Mouse (Mus musculus): ENCODE measurements around the gene Rassf6. TPM values are rescaled to one million over a fixed set of nuclear protein-coding genes. Genes with fewer than 3 reads are reported as not detected.

Rassf6 gene
- total and polyA plus RNA-seq, 3 experiments = 2.8 to 3.4 TPM; not detected in 1

DNA sequence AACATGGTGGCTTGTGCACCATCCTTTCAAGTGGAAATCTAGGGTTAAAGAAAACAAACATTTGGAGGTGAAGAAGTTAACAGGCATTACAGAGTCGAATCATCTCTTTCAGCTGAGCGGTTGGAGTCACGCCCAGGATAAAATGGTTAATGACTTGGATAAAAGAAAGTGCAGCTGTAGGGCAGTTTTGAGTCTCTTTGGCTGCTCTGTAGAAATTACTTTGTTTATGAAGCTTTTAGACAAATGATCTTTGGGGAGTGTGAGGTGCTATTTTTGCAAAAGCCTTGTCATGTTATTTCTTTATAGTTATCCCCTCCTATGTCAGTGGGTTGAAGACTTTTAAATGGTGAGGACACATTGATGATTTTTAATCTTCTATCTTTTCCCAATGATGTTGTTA lies 69.2 kb downstream of the Rassf6 start:
- DNase-seq = no peak

DNA sequence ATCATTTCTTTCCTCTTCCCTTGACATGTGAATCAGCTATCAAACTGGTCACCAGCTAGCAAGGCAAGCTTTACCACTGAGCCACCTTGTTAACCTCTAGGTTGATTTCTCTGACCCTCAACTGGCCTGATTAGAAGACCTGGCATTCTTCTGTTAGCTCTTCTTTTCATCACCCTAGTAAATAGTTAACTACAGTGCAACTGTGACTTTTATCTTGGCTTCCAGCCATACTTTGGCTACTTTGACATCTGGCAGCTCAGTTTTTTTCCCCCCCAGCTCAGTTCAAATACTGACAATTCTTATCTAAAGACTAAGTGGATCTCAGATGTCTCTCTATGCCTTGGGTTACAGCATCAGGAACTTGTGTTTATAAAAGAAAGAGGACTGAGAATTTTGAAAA lies 72.1 kb downstream of the Rassf6 start:
- no peak for DNase-seq

DNA sequence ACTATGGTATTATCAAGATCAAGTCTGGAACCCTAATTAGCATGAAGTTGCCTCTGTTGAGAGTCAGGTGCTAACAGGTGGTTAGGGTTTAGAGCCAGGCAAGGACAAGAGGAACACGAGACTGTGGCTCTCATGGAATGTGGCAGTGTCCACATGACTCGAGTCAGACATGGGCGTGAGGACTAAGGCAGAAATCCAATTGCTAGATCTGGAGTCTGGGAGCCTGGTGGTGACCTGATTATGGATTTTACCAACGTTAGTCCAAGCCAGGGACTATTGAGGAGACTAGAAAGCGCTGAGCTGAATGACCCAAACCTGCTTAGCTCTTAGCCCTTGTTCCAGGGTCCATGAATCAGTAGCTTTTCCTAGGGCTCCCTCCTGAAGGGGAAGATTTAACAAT lies 72.7 kb downstream of the Rassf6 start:
- DNase-seq = no peak

DNA sequence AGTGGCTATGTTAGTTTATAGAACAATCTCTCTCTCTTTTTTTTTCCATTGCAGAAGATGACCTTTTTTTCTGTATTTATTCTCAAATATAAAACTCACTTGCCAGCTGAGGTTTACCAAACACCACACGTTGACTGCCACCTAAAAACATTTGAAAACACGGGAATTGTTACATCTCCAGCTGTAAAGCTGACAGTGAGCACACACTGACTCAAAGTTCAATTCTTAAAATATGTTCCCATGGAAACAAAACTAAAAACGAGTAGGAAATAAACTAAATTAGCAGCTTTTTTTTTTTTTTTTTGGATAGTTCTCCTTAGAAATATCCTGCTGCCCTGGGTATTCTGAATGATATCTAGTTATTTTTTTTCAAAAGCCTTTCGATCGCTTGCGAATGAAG lies 75.3 kb downstream of the Rassf6 start:
- DNase-seq = no peak

DNA sequence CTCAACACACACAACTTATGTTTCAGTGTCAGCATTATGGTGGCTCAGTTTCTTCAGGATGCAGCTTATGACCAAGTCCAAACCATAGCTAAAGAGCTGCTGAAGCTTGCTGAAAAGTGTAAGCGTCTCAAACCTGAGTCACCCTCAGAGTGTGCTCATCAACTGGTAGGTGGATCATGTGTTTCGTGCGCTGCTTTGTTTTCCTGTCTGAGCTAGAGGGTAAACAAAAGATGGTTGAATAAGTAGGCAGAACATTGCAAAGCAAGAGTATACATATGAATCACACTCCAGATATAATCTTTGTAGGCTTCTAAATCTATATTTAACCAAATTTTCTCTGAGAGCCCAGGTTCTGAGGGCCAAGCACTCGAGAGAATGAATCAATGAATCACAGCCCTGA lies 76.3 kb downstream of the Rassf6 start:
- no peak for DNase-seq

DNA sequence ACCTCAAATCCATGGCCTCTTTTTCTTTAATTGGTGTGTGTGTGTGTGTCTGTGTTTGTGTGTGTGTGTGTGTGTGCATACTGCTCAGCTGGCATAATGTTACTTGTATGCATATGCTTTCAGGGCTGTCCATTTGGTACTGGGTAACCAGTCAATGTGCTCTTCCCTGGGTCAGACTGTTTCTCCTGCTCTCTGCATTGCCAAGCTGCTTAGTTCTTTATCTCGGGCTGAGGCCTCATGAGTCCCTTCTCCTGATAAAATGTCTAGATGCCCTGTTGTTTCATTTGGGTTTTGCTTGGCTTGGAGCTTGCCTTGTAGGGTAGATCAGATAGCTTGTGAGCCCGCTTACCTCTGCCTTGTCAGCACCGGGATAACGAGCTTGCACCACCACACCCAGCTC lies 77.6 kb downstream of the Rassf6 start:
- no peak for DNase-seq

DNA sequence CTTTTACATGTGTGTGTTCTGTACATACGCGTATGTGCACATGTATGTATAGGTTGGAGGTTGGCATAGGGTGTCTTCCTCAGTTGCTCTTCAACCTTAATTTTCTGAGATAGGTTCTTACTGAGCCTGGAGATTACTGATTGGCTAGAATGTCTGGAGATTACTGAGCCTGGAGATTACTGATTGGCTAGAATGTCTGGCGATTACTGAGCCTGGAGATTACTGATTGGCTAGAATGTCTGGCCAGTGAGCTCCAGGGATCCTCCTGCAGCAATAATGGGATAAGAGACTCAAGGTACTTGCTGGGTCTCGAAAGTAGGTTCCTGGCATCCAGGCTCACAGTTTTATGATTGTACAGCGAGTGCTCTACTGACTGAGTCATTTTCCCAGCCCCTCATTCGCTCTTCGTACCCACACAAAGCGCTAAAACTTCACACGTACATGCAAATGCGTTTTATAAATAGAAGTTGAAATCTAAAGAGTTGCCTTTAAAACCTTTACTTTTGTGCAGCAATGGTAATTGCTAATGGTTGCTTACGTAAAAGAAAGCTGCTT lies 78.7 kb downstream of the Rassf6 start:
- DNase-seq = no peak

DNA sequence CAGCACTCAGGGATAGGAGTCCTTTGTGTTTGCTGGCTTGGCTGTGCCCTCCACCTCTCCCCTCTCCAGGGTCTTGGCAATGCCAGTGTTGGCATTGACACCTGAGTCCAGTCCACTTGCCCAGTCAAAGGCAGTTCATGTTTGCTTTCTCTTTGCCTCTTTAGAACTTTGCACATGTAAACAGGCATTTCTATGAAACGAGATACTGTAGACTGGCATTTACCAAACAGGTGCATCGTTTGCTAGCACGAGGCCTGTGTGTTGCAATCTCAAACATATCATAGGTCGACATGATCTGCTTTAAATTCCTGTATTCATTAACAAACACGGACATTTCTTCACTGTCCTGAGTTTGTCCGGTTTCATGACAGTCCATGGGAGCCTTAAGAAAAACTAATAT lies 79.7 kb downstream of the Rassf6 start, which contains the start of gene 5830473C10Rik:
5830473C10Rik (plus strand) TSS at position 365 of the 400 bp plus-strand sequence.
- no peak for DNase-seq

DNA sequence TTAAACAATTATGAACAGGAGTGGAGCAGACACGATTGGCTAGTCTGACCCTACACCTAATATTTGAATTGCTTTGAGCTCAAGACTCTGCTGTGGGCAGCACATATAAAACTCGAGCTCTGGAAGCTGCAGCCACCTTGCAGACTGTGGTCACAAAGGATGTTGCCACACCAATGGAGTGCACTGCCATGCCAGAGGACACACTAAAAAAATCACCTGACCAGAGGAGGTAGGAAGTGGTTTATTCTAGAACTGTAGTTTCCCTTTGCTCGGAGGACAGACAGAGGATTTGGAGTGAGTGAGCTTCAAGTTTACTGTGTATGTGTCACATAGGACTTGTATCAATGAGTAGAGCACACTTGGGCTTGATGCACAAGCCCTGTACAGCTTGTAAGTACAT lies 84.4 kb downstream of the Rassf6 start:
- no peak for DNase-seq

Other genes with a start within 250 kb of the Rassf6 start
- 100 to 1,000 TPM in 1 of 2 experiments, 1 to 10 TPM in 1; 3.0 to 232 TPM for gene Alb, start 179.8 kb downstream of the Rassf6 start, total RNA-seq (2021)
- gene Alb, start 179.8 kb downstream of the Rassf6 start, polyA plus RNA-seq (2012; rRNA removed) = 0.35 and 6.5 TPM in 2 replicates
- gene Afp, start 149.9 kb downstream of the Rassf6 start, total RNA-seq (2021) = not detected
- not detected in 2 replicates for gene Afp, start 149.9 kb downstream of the Rassf6 start, polyA plus RNA-seq (2012; rRNA removed)
- 1 to 10 TPM in 1 of 2 experiments, not detected in 1; 1.1 TPM for gene Afm, start 121.7 kb downstream of the Rassf6 start, total RNA-seq (2021)
- gene Afm, start 121.7 kb downstream of the Rassf6 start, polyA plus RNA-seq (2012; rRNA removed) = not detected in 2 replicates
- gene 5830473C10Rik, start 79.5 kb downstream of the Rassf6 start, total RNA-seq (2021) = under 1 TPM in 1 of 2 experiments, not detected in 1; 0.17 TPM
- not detected in 2 replicates for gene 5830473C10Rik, start 79.5 kb downstream of the Rassf6 start, polyA plus RNA-seq (2012; rRNA removed)
- not detected for gene Cxcl5, start 118.7 kb upstream of the Rassf6 start, total RNA-seq (2021)
- gene Cxcl5, start 118.7 kb upstream of the Rassf6 start, polyA plus RNA-seq (2012; rRNA removed) = 0.07 TPM in 1 of 2 replicates, not detected in the other
- gene Ppbp, start 127.9 kb upstream of the Rassf6 start, total RNA-seq (2021) = 1 to 10 TPM; 2.2 to 3.2 TPM
- gene Ppbp, start 127.9 kb upstream of the Rassf6 start, polyA plus RNA-seq (2012; rRNA removed) = 0.39 and 0.94 TPM in 2 replicates
- 10 to 100 TPM in 1 of 2 experiments, 1 to 10 TPM in 1; 9.5 to 17.8 TPM for gene Pf4, start 131.8 kb upstream of the Rassf6 start, total RNA-seq (2021)
- gene Pf4, start 131.8 kb upstream of the Rassf6 start, polyA plus RNA-seq (2012; rRNA removed) = 9.5 and 17.9 TPM in 2 replicates
- gene Cxcl3, start 145.4 kb upstream of the Rassf6 start, total RNA-seq (2021) = not detected
- 0.10 TPM in 1 of 2 replicates, not detected in the other for gene Cxcl3, start 145.4 kb upstream of the Rassf6 start, polyA plus RNA-seq (2012; rRNA removed)
- not detected for gene Cxcl15, start 153.9 kb upstream of the Rassf6 start, total RNA-seq (2021)
- gene Cxcl15, start 153.9 kb upstream of the Rassf6 start, polyA plus RNA-seq (2012; rRNA removed) = not detected in 2 replicates